Mouse (Mus musculus): ENCODE measurements around the gene Chd2. TPM values are rescaled to one million over a fixed set of nuclear protein-coding genes. Genes with fewer than 3 reads are reported as not detected.
"Not testable (repeated sequence)": the region's sequence is repeated elsewhere in the genome, so short reads cannot be mapped to it uniquely, and the experiment has no call there.

Chd2 gene
- polyA plus RNA-seq, 1 experiment from 2014 or later: 46.7 TPM

DNA sequence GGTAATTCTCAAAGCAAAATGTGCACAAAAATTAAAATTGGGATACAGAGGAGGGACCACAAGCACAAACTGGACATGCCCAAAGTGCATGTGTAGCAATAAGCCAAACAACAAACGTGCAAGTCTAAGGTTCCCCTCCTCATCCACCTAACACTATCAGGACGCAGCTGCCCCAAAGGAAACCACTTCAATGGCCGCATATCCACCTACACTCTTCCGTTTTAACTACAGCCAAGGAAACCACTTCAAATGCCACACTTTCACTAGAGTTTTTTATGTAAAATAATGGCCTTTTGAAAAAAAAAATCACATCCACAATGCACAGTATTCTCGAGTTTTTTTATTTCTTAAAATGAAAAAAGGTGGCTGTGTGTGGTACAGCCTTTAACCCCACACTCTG, 10.8 kb downstream of the Chd2 start:
- no peaks in the 10 kb centered on the region for H3K27me3 ChIP-seq
- WGBS: 78% methylated on average over 5 of the region's 5 CpGs
- H3K9ac ChIP-seq: no peak overlapping the region
- no peak for ATAC-seq (ENCODE audit: insufficient number of reproducible peaks, low FRiP score, low TSS enrichment, low read depth)
- peaks cover 46% of the 10 kb centered on the region for H3K4me1 ChIP-seq
- no peak overlapping the region; the same call in 1 of the 2 replicates for H3K27ac ChIP-seq (replicated peaks)
- no peaks in the 10 kb centered on the region for H3K9me3 ChIP-seq (replicated peaks)
- no peak overlapping the region for H3K4me3 ChIP-seq (replicated peaks)
- no peak overlapping the region for H3K4me2 ChIP-seq (replicated peaks)
- peaks cover 9% of the 10 kb centered on the region; the same call in 1 of the 2 replicates for H3K36me3 ChIP-seq

DNA sequence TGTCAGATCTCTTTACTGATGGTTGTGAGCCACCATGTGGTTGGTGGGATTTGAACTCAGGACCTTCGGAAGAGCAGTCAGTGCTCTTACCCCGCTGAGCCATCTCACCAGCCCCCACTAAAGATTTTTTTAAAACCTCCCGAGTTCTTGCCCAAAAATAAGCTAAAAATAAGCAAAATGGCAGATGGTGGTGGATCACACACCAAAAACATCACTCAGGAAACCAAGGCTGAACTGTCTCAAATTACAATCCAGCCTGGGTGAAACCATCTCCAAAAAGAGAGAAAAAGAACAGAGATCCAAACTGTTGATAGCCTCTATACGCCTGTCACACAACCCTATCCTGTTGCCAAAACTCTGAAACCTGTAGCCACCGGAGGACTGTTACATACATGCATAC, 11.5 kb downstream of the Chd2 start:
- peaks cover 6% of the 10 kb centered on the region; the same call in 1 of the 2 replicates for H3K36me3 ChIP-seq
- no peak overlapping the region for H3K4me2 ChIP-seq (replicated peaks)
- ATAC-seq (ENCODE audit: insufficient number of reproducible peaks, low FRiP score, low TSS enrichment, low read depth): no peak
- no peak overlapping the region for H3K27ac ChIP-seq (replicated peaks)
- no peak overlapping the region for H3K9ac ChIP-seq
- peaks cover 39% of the 10 kb centered on the region for H3K4me1 ChIP-seq
- no peaks in the 10 kb centered on the region for H3K9me3 ChIP-seq (replicated peaks)
- H3K4me3 ChIP-seq (replicated peaks): no peak overlapping the region
- WGBS: 81% methylated on average over 5 of the region's 5 CpGs
- no peaks in the 10 kb centered on the region for H3K27me3 ChIP-seq

DNA sequence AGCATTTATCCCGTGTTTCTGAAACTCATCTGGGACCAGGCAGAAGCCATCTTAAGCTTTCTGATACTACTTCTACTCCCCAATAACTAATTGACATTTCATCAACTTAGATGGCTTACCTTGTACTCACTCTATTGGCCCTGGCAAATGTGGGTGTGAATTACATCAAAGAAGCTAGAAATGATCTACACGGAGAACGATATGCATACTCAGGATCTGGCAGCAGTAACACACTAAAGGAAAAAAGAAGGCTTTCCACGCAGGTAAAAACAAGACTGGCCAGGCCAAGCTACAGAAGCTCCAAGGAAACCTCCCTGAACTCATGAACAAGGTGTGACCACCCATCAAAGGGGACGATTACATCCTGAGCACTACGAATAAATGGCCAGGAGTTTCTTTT, 12.4 kb downstream of the Chd2 start:
- Histone ChIP-seq H3K9me3 (replicated peaks) (no peaks in the 10 kb centered on the region), H3K36me3 (peaks cover 6% of the 10 kb centered on the region; the same call in 1 of the 2 replicates), H3K4me1 (peaks cover 38% of the 10 kb centered on the region), H3K27me3 (no peaks in the 10 kb centered on the region), H3K4me3 (replicated peaks) (no peak overlapping the region), H3K4me2 (replicated peaks) (no peak overlapping the region), H3K9ac (no peak overlapping the region), H3K27ac (replicated peaks) (no peak overlapping the region)
- ATAC-seq (ENCODE audit: insufficient number of reproducible peaks, low FRiP score, low TSS enrichment, low read depth): no peak
- WGBS: 81% methylated on average over 6 of the region's 6 CpGs

DNA sequence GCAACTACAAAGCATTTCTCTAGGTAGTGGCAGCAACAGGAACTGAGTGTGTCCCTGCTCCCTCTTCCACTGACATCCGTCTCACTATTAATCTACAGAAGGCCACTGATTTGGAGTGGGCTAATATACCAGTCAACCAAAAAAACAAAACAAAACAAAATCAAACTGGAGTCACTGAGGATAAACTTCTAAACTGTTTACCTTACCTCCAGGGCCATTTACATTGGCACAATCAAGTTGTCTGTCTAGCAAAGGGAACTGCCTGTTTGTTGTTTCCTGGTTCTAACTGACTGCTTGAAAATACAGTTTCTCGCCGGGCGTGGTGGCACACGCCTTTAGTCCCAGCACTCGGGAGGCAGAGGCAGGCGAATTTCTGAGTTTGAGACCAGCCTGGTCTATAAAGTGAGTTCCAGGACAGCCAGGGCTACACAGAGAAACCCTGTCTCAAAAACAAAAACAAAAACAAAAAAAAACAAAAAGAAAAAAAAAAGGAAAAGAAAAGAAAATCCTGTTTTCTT, 13.2 kb downstream of the Chd2 start:
- not testable (repeated sequence) for ATAC-seq (ENCODE audit: insufficient number of reproducible peaks, low FRiP score, low TSS enrichment, low read depth)
- WGBS: 81% methylated on average over 7 of the region's 7 CpGs

DNA sequence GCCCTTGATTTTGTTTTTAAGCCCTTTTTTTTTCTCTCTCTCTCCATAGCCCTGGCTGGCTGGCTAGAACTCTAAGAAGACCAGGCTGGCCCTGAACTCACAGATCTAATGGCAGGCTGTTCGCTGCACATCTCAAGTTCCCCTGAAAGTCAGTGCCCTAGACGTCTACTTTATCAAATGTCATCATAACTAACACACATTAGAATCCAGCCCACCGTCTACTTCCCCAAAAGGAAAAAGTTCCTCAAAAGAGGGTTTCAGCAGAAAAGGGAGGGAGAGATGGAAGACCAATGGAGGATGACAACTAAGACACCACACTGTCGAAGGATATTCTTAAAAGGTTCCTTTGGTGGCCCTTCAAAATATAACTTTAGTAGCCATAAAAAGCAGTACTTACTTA, 14.4 kb downstream of the Chd2 start:
- Histone ChIP-seq H3K9me3 (replicated peaks) (no peaks in the 10 kb centered on the region), H3K27ac (replicated peaks) (no peak overlapping the region)
- WGBS: 75% methylated on average over 4 of the region's 4 CpGs

More for the DNA sequence above, 13.2 kb downstream of the Chd2 start:
- H3K4me2 ChIP-seq (replicated peaks); H3K9ac ChIP-seq; H3K27me3 ChIP-seq; H3K36me3 ChIP-seq; H3K27ac ChIP-seq (replicated peaks); H3K9me3 ChIP-seq (replicated peaks); H3K4me3 ChIP-seq (replicated peaks): not testable (repeated sequence)
- peaks cover 33% of the 10 kb centered on the region for H3K4me1 ChIP-seq

GRCm38 (mm10) chr7:73524454-73524952, 17.1 kb downstream of the Chd2 start:
- Histone ChIP-seq H3K4me2 (replicated peaks) (no peak overlapping the region), H3K4me1 (peaks cover 10% of the 10 kb centered on the region; the same call in 1 of the 2 replicates), H3K27me3 (no peaks in the 10 kb centered on the region), H3K9me3 (replicated peaks) (no peaks in the 10 kb centered on the region), H3K4me3 (replicated peaks) (no peak overlapping the region), H3K9ac (no peak overlapping the region), H3K36me3 (peaks cover 22% of the 10 kb centered on the region), H3K27ac (replicated peaks) (peak overlapping the region; percentile 89)
- 35% methylated on average over 9 of the region's 9 CpGs for WGBS
- peak; percentile 73; the same call in 1 of the 2 replicates for ATAC-seq (ENCODE audit: insufficient number of reproducible peaks, low FRiP score, low TSS enrichment, low read depth)

More for the DNA sequence above, 14.4 kb downstream of the Chd2 start:
- no peak overlapping the region for H3K4me2 ChIP-seq (replicated peaks)
- no peaks in the 10 kb centered on the region for H3K27me3 ChIP-seq
- H3K36me3 ChIP-seq: peaks cover 8% of the 10 kb centered on the region; the same call in 1 of the 2 replicates
- peaks cover 25% of the 10 kb centered on the region for H3K4me1 ChIP-seq
- no peak for ATAC-seq (ENCODE audit: insufficient number of reproducible peaks, low FRiP score, low TSS enrichment, low read depth)
- H3K4me3 ChIP-seq (replicated peaks): no peak overlapping the region
- no peak overlapping the region for H3K9ac ChIP-seq

GRCm38 (mm10) chr7:73523608-73524259, 17.9 kb downstream of the Chd2 start:
- WGBS: 63% methylated on average over 1 of the region's 1 CpGs
- H3K36me3 ChIP-seq: peaks cover 29% of the 10 kb centered on the region
- no peak for ATAC-seq (ENCODE audit: insufficient number of reproducible peaks, low FRiP score, low TSS enrichment, low read depth)

GRCm38 (mm10) chr7:73523183-73523582, 18.4 kb downstream of the Chd2 start:
- Histone ChIP-seq H3K9ac (no peak overlapping the region), H3K27ac (replicated peaks) (no peak overlapping the region), H3K4me1 (peaks cover 10% of the 10 kb centered on the region; the same call in 1 of the 2 replicates), H3K36me3 (peaks cover 29% of the 10 kb centered on the region), H3K4me3 (replicated peaks) (no peak overlapping the region), H3K4me2 (replicated peaks) (no peak overlapping the region), H3K27me3 (no peaks in the 10 kb centered on the region), H3K9me3 (replicated peaks) (no peaks in the 10 kb centered on the region)
- no peak for ATAC-seq (ENCODE audit: insufficient number of reproducible peaks, low FRiP score, low TSS enrichment, low read depth)
- 64% methylated on average over 6 of the region's 6 CpGs for WGBS

More at GRCm38 (mm10) chr7:73523608-73524259, 17.9 kb downstream of the Chd2 start:
- no peak overlapping the region for H3K9ac ChIP-seq
- H3K4me3 ChIP-seq (replicated peaks): no peak overlapping the region
- no peaks in the 10 kb centered on the region for H3K9me3 ChIP-seq (replicated peaks)
- H3K27ac ChIP-seq (replicated peaks): peak overlapping the region; percentile 73
- H3K27me3 ChIP-seq: no peaks in the 10 kb centered on the region
- H3K4me1 ChIP-seq: peaks cover 10% of the 10 kb centered on the region; the same call in 1 of the 2 replicates
- H3K4me2 ChIP-seq (replicated peaks): no peak overlapping the region

GRCm38 (mm10) chr7:73521277-73522193, 20.1 kb downstream of the Chd2 start:
- 0 out of 2 replicates have a peak overlapping the region, but pooled peaks have one; percentile 28 for H3K27ac ChIP-seq (replicated peaks)

GRCm38 (mm10) chr7:73520231-73520630, 21.4 kb downstream of the Chd2 start:
- Histone ChIP-seq H3K4me1 (peaks cover 18% of the 10 kb centered on the region; the same call in 1 of the 2 replicates), H3K27ac (replicated peaks) (no peak overlapping the region), H3K9me3 (replicated peaks) (no peaks in the 10 kb centered on the region), H3K27me3 (no peaks in the 10 kb centered on the region), H3K4me2 (replicated peaks) (no peak overlapping the region), H3K36me3 (peaks cover 40% of the 10 kb centered on the region), H3K9ac (no peak overlapping the region), H3K4me3 (replicated peaks) (no peak overlapping the region)
- ATAC-seq (ENCODE audit: insufficient number of reproducible peaks, low FRiP score, low TSS enrichment, low read depth): no peak
- WGBS: 90% methylated on average over 10 of the region's 10 CpGs

More at GRCm38 (mm10) chr7:73521277-73522193, 20.1 kb downstream of the Chd2 start:
- H3K4me1 ChIP-seq: peaks cover 15% of the 10 kb centered on the region; the same call in 1 of the 2 replicates
- no peaks in the 10 kb centered on the region for H3K9me3 ChIP-seq (replicated peaks)
- no peak overlapping the region for H3K4me2 ChIP-seq (replicated peaks)
- no peak for ATAC-seq (ENCODE audit: insufficient number of reproducible peaks, low FRiP score, low TSS enrichment, low read depth)
- WGBS: 91% methylated on average over 11 of the region's 11 CpGs
- H3K9ac ChIP-seq: no peak overlapping the region
- no peak overlapping the region for H3K4me3 ChIP-seq (replicated peaks)
- peaks cover 33% of the 10 kb centered on the region for H3K36me3 ChIP-seq
- H3K27me3 ChIP-seq: no peaks in the 10 kb centered on the region

Data from embryonic facial prominence, embryonic 15.5 days (tissue).